Mouse (Mus musculus) stomach, postnatal 0 days (tissue): ENCODE measurements at regions not wholly inside any gene's neighbourhood (a gene's known extent, or its start where the extent isn't known, plus 50 kb on each side); places are given as distances from the start of the nearest gene placed in this dataset.

ENCODE experiments used
- ATAC-seq: fragments of 200-750 bp; cut with Nextera tagmentation; 2 replicates; pipeline ENCODE4 v1.8.0; 2017; ENCODE audit not compliant: low FRiP score, low TSS enrichment
- DNase-seq: peaks from one replicate; pipeline ENCODE4 v3.0.0-alpha.2; 2016; ENCODE audit warnings: low spot score
- H3K27ac ChIP-seq: fragments of 300-500 bp; sonication (generic); replicated peaks from 2 replicates; pipeline ENCODE4 v1.5.1; 2014; ENCODE audit warnings: mild to moderate bottlenecking, control low read depth
- H3K27me3 ChIP-seq: fragments of 300-500 bp; sonication (generic); 2 replicates; pipeline ENCODE4 v1.6.1; 2014; ENCODE audit warnings: low read length; ENCODE audit not compliant: control insufficient read depth, insufficient read depth
- H3K36me3 ChIP-seq: fragments of 300-500 bp; sonication (generic); 2 replicates; pipeline ENCODE4 v1.6.1; 2014; ENCODE audit warnings: low read length, mixed read lengths; ENCODE audit not compliant: control insufficient read depth, insufficient read depth
- H3K4me1 ChIP-seq: fragments of 300-500 bp; sonication (generic); replicated peaks from 2 replicates; pipeline ENCODE4 v1.6.1; 2014; ENCODE audit warnings: antibody characterized with exemption; ENCODE audit not compliant: control insufficient read depth, insufficient read depth
- H3K4me2 ChIP-seq: fragments of 300-500 bp; sonication (generic); replicated peaks from 2 replicates; pipeline ENCODE4 v1.6.1; 2014; ENCODE audit warnings: low read depth, mild to moderate bottlenecking, control low read depth, moderate library complexity
- H3K4me3 ChIP-seq: fragments of 300-500 bp; sonication (generic); 2 replicates; pipeline ENCODE4 v1.5.1; 2014; ENCODE audit warnings: low read depth, low read length, control low read depth
- H3K9ac ChIP-seq: fragments of 300-500 bp; sonication (generic); 2 replicates; pipeline ENCODE4 v1.6.1; 2014; ENCODE audit warnings: mild to moderate bottlenecking, low read length, control low read depth, mixed read lengths
- H3K9me3 ChIP-seq: fragments of 300-500 bp; sonication (generic); 2 replicates; pipeline ENCODE4 v1.6.1; 2016; ENCODE audit warnings: low read length; ENCODE audit not compliant: control insufficient read depth
- CTCF ChIP-seq: IDR thresholded peaks from 2 replicates; pipeline ENCODE4 v1.5.1; 2016; ENCODE audit warnings: antibody characterized with exemption, low read depth, mild to moderate bottlenecking, moderate library complexity
- EP300 ChIP-seq: optimal IDR thresholded peaks from 2 replicates; pipeline ENCODE3; 2016; ENCODE audit warnings: antibody characterized with exemption
- WGBS: fragments of 180-500 bp; shearing (Covaris S2); extraction: QIAGEN DNeasy Blood & Tissue Kit; methylation state at CpG from one replicate; pipeline ENCODE4 v1.1.7; 2014; 5-methylcytosine and 5-hydroxymethylcytosine counted together

GRCm38 (mm10) chr13:110978022-110978421 is 276.8 kb upstream of the Actbl2 start:
- TF ChIP-seq EP300 (no peak), CTCF (no peak)
- no peaks in the 10 kb centered on the region for H3K4me1 ChIP-seq
- no peak overlapping the region for H3K4me2 ChIP-seq
- ATAC-seq: no peak
- H3K36me3 ChIP-seq: no peaks in the 10 kb centered on the region
- H3K9ac ChIP-seq: no peak overlapping the region
- H3K9me3 ChIP-seq: no peaks in the 10 kb centered on the region
- H3K27ac ChIP-seq: no peak overlapping the region
- H3K4me3 ChIP-seq: no peak overlapping the region
- no peak for DNase-seq
- no peaks in the 10 kb centered on the region for H3K27me3 ChIP-seq
- 76% methylated on average over 3 of the region's 3 CpGs for WGBS

DNA sequence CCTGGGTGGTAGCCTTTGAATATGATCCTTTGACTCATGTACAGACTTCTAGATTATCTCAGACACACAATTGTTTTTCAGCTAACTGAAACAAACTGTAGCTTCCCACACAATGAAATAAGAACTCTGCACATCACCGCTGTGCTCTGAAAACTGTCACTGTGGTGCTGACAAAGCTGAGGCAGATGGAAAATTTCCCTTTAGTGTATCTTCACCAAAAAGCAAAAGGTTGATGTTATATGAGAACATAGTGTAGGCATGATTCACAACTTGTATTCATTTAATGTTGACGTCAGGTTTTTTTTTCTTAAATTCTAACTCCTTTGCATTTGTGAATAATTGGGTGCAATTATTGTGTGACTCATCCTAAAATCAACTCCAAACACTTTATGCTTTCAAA is 264.1 kb upstream of the Actbl2 start:
- H3K27ac ChIP-seq: no peak overlapping the region
- WGBS: 69% methylated on average over 2 of the region's 2 CpGs
- DNase-seq: no peak
- no peaks in the 10 kb centered on the region for H3K9me3 ChIP-seq
- no peak overlapping the region for H3K4me3 ChIP-seq
- no peak for TF ChIP-seq EP300
- TF ChIP-seq CTCF: no peak
- H3K9ac ChIP-seq: no peak overlapping the region
- ATAC-seq: no peak
- H3K36me3 ChIP-seq: no peaks in the 10 kb centered on the region
- no peaks in the 10 kb centered on the region for H3K27me3 ChIP-seq
- H3K4me2 ChIP-seq: no peak overlapping the region
- no peaks in the 10 kb centered on the region for H3K4me1 ChIP-seq

DNA sequence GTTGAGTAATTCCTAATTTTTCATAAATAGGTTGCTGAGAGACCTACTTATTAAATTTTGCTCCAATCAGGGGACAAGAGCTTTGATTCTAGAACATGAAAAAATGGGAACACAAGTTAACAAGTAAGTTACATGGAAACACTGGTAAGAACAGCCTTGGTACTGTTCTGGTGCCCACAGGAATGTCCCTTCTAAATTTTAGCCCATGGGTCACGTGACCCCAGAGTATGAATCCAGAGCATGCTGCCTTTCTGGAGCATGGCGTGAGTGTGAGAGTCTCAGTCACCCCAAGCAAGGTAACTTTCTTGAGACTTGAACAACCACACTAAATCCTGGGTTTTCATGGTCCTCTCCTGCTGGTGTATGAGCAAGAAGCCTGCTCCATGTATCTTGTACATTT is 263.7 kb upstream of the Actbl2 start:
- Histone ChIP-seq H3K9me3 (no peaks in the 10 kb centered on the region), H3K4me3 (no peak overlapping the region), H3K36me3 (no peaks in the 10 kb centered on the region), H3K27ac (no peak overlapping the region), H3K9ac (no peak overlapping the region), H3K4me1 (no peaks in the 10 kb centered on the region), H3K4me2 (no peak overlapping the region), H3K27me3 (no peaks in the 10 kb centered on the region)
- ATAC-seq: no peak
- TF ChIP-seq EP300 (no peak), CTCF (no peak)
- WGBS: 92% methylated on average over 2 of the region's 2 CpGs
- DNase-seq: no peak

DNA sequence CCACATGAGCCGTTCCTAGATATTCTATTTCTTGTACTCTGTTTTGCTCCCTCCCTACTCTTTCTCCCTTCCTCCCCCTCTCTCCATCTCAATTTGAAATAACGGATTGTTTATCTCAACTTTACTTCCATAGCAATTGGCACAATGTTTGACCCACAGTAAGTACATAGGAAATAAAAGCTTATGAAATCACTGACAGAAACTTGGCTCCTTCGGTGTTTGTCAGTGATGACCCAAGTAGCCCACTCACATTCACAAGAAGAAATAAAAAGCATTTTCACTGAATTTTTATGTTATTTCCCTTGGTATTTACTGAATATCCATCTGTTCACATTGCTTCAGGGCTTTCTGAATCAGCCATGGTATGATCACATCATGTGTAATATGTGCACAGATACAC is 260.2 kb upstream of the Actbl2 start:
- Histone ChIP-seq H3K9ac (no peak overlapping the region), H3K4me2 (no peak overlapping the region), H3K4me1 (no peaks in the 10 kb centered on the region), H3K27ac (no peak overlapping the region), H3K4me3 (no peak overlapping the region), H3K27me3 (no peaks in the 10 kb centered on the region), H3K9me3 (no peaks in the 10 kb centered on the region), H3K36me3 (no peaks in the 10 kb centered on the region)
- ATAC-seq: no peak
- DNase-seq: no peak
- TF ChIP-seq EP300 (no peak), CTCF (no peak)
- WGBS: 75% methylated on average over 3 of the region's 3 CpGs

- 67% methylated on average over 4 of the region's 4 CpGs for WGBS
- no peaks in the 10 kb centered on the region for H3K36me3 ChIP-seq
- H3K9me3 ChIP-seq: no peaks in the 10 kb centered on the region
- ATAC-seq (no peak), DNase-seq (no peak)
- no peak overlapping the region for H3K4me2 ChIP-seq
- H3K27ac ChIP-seq: no peak overlapping the region
- H3K27me3 ChIP-seq: no peaks in the 10 kb centered on the region
- H3K9ac ChIP-seq: no peak overlapping the region
- no peak for TF ChIP-seq EP300
- no peak for TF ChIP-seq CTCF
- no peak overlapping the region for H3K4me3 ChIP-seq
- H3K4me1 ChIP-seq: no peaks in the 10 kb centered on the region
Observed at GRCm38 (mm10) chr13:111002670-111003069, 252.1 kb upstream of the Actbl2 start.

- ATAC-seq (no peak), DNase-seq (no peak)
- no peaks in the 10 kb centered on the region for H3K27me3 ChIP-seq
- H3K4me3 ChIP-seq: no peak overlapping the region
- H3K27ac ChIP-seq: no peak overlapping the region
- no peaks in the 10 kb centered on the region for H3K9me3 ChIP-seq
- H3K36me3 ChIP-seq: no peaks in the 10 kb centered on the region
- WGBS: 66% methylated on average over 4 of the region's 4 CpGs
- TF ChIP-seq CTCF: no peak
- no peak for TF ChIP-seq EP300
- H3K9ac ChIP-seq: no peak overlapping the region
- H3K4me2 ChIP-seq: no peak overlapping the region
- no peaks in the 10 kb centered on the region for H3K4me1 ChIP-seq
Observed at GRCm38 (mm10) chr13:111014142-111014541, 240.7 kb upstream of the Actbl2 start.
